Mouse (Mus musculus) cerebellum, adult 9-10 months (tissue): ENCODE data around the gene Ankrd2.
A peak's percentile ranks its signal among the peaks of the same experiment; 100 is the strongest.

Experiments used
- DNase-seq: peaks from one replicate; pipeline ENCODE4 v3.0.0; 2022

Ankrd2 gene

DNA sequence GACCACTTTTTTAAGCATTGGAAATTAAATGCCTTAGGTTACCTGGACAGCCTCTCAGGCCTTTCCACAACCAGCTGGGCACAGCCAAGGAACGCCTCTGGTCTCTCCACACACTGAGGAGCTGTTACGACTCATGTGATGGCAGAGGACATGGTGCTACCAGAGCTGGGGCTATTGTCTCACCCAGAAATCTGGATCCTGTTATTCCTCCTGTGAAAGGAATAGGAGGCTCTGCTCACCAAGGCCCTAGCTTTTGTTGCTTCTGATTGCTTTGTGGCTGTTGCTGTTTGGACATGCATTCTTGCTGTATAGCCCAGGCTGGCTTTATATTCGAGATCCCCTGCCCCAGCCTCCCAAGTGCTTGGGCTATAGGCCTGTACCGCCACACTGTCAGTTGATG is 19.5 kb upstream of the Ankrd2 start:
- no peak for DNase-seq

DNA sequence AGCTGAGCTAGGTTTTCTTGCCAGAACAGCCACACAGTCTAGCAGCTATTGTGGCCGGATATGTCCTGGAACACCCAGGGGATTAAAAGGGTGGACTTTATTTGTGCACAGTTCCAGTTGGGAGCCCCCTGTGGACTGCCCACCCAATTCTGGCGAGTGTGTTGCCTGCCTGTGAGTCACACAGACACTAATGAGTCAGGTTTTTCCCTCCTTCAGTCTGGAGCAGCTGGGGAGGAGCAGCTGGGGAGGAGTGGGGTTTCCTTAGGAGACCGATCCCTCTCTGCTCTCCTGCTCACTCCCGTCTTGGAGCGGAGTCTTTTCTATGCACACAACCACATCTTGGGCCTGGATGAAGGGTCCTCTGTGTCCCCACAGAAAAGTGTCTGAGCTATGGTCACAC is 19.0 kb upstream of the Ankrd2 start:
- DNase-seq = no peak

DNA sequence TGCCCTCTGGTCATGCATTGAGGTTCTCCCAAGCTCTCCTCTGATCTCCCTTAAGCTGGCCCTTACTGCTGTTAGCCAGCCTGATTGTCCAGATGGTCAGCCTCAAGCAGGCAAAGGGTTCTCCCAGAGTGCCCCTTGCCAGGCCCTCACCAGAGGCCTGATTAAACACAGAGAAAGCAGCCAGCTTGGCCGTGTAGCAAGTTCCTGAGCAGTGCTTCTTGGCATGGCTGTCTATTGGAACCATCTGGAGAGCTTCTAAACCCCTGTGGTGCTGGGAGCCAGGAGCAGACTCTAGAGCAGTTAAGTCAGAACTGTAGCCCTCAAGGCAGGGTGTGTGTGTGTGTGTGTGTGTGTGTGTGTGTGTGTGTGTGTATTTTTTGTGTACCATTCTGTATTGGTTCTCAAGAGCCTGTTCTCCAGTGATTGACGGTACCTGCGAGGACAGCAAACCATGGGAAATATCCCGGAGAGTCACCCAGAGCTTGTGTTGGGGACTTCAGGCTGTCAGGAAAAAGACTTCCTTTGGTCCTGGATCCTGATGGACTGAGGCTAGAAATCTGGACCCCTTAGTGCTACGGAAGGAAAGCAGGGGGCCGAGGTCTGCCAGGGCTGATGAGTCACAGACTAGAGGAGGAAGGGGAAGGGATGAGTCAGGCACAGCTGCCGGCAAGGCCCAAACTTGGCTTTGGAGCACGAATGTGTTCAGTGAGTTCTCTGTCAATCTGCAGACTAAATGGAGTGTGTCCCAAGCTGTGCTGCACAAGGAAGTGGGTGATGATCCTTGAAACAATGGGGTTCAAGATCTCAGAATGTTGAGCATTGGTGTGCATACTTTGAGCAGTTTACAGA is 18.2 kb upstream of the Ankrd2 start:
- peak; percentile 98 for DNase-seq

DNA sequence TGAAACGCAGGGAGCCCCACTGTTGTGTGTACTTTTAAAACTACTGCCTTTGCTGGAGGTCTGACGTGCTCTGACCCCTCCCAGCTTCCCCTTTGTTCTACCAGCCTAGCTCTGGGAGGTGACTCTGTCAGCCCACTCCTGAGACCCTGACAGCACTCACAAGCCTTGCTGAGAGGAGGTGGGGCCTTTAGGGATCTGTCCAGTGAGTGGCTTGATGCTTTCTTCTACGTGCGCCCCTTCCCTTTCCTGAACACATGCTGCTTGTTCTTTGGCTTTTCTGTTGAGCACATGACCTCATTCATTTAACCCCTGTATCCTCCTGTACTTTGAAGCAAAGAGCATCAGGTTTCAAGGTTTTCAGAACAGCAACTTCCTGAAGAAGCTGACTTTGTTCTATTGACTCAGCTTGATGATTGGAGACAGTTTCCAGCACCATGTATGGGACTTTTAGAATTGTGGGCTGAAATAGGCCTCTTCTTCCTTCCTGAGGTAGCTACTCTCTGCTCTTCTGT is 16.7 kb upstream of the Ankrd2 start:
- no peak for DNase-seq

DNA sequence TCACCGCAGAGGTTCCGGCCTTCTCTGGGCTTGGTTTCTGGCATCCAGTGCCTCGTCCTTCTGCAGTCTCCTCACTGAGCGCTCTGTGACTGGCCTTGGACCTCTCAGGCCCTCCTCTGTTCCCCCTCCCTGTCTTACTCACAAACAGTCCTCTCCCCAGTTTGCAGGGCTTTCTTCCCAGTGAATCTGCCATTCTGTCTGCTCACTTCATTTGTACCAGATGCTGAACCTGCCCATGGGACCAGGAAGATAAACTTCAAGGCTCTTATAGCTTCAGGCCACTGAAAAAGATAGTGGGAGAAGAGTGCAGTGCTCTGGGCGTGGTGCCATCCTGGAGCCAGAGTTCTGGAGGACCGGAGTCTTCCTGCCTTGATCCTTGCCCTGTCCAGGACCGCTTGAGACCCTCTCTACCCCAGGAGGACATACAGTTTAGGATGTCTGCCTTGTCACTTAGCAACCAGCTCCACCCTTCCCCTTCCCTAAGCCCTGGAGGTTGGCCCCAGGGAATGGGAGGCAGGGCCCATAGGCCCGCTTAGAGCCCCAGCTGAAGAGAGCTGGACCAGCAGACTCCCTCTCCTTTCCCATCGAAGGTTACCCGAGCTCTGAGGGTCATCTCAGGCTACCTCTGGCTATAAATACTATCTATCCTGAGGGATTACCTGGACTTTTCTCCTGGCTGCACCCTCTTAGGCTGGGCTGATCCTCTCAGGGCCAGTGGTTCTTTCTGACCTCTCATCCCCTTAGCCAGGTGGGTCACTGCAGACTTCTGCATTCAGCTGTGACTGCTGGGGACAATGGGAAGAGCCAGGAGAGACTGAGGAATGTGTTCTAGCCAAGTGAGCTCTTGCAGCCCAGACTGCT is 13.9 kb upstream of the Ankrd2 start:
- DNase-seq = no peak

DNA sequence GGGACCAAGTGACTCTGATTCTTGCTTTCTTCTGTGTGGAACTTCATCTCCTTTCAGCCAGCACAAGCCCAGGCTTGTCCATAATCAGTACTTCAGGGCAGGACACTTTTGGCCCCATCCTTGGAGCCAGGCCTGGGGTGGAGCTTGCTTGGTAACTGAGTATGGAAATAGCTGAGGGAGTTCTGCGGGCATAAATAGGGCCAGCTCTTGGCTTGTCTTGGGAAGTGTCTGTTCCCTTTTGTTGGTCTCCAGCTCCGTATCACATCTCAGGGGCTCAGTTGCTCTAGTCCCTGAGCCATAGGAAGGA is 13.3 kb upstream of the Ankrd2 start:
- DNase-seq = no peak

DNA sequence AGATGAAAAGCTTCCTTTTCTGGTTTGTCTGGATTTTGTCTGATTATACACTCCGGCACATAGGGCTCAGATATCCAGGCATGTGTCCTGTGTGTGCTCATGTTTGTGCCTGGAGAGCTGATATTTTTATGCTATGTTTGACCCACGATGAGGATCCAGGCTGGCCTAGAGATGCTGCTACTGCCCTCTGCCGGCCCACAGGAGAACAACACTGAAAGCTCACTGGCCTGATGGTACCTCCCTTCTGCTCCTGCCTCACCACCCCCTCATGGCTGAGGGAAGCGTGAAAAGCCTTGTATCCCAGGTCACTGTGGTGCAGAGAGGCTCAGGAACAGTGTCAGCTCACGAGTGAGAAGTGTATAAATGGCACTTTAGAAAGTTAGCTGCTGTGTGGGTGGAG is 9.6 kb upstream of the Ankrd2 start:
- peak; percentile 93 for DNase-seq

DNA sequence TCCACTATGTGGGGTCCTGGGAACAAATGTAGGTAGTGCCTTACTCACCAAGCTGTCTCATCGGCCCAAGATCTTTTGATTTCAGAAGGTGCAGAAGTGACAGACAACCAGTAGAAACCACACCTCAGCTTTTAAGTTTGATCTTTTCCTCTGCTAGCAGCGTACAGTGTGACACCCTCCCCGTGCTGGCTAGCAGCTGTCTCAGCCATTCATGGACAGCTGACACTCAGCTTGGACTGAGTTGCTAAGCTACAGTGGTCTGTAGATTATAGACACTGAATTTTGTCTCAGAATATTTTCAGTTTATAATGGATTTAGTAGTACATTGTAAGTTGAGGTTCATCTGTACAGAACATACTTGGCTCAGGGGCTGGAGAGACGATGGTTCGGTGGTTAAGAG is 4.7 kb upstream of the Ankrd2 start:
- DNase-seq = no peak

DNA sequence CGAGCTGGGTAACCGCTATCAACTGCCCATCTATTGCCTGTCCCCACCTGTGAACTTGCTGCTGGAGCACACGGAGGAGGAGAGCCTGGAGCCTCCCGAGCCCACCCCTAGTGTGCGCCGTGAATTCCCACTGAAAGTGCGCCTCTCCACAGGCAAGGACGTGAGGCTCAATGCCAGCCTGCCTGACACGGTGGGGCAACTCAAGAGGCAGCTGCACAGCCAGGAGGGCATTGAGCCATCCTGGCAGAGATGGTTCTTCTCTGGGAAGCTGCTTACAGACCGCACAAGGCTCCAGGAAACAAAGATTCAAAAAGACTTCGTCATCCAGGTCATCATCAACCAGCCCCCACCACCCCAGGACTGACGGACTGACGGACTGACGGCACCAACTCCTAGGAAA is 2.2 kb upstream of the Ankrd2 start:
- DNase-seq = no peak

DNA sequence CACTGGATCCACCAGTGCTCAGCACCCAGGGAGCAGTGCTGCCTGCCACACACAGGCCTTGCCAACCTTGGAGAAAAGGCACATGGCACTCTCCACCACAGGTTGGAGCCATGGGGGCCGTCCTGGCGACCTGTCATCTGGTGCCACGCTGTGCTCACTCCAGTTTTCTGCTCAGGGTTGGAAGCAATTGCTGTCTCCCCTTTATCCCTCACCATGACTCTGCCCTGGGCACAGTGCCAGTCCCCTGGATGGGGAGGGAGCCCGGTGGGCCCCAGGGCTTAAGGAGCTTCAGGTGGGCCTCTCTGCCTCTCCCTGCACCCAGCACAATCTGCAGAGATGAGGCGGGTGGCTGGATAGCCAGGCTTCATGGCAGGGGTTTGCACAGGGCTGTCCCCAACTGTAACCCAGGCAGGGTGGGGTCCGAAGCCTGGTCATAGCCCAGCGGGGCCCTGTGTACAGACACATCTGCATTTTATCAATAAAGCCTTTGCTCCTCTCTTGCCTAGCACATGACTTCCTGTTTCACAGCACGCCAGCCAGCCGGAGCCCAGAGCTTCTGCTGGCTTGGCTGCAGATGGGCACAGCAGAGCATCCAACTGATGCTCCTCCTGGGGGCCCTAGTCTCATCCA is 1.5 kb upstream of the Ankrd2 start:
- no peak for DNase-seq

DNA sequence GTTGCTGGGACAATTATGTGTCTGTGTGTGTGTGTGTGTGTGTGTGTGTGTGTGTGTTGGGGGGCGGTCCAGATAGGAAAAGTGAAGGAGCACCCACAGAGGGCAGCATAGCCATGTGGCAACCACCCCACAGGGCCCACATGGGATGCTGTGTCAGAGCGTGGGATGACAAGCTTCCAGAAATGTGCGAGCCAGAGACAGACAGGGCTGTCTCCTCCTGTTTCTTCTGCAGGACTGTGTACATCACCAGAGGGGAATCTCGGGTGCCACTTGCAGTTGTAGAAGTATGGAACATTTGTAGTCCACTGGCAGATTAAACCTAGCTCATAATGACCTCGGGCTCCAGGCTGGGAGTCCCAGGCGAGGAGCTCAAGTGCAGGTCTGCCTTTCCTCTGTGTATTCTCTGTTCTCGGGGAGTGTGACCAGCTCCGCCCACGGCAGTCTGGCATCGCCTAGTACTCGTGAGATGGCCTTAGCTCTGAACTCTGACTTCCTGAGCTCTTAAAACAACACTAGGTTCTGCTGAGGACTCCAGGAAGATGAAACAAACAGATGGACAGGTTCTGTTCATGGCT is 832 bp upstream of the Ankrd2 start:
- DNase-seq = no peak

DNA sequence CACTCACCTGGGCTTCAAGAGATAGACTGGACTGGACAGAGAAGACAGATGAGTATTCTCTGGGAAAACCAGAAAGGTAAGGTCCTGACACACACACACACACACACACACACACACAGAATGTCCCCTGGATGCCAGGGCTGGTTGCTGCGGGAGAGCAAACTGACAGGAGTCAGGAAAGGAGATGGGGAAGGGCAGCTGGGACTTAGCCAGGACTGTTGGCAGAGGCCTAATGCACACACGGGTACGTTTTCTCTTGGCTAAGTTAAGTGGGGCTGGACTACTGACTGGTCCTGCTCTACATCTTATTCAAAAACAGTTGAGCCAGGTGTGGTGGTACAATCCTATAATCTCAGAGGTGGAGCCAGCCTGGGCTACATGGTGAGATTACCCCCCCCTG is 557 bp downstream of the Ankrd2 start:
- no peak for DNase-seq

DNA sequence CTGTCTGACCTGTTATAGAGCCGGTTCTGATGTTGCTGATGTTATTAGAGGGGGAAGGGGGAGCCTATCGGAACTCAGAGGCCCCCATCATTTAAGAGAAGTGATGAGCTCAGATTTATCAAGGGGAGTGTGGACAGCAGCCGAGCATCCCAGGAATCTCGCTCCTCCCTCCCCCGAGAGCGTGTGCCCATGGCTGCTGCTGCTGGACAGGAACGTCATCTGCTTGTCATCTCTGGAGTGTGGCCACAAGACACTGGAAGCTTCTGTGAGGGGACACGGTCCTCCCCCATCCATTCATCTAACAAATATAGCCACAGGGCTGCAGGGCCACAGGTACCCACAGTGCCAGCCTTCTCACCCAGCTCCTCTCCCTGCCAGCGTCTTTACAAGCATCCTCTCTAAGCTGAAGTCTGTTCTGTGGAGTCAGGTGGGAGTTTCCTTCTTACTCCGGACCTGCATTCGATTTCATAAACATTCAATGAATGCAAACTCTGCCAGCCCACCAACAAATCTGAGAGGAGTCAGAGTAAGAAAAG is 1.4 kb downstream of the Ankrd2 start:
- DNase-seq = no peak

DNA sequence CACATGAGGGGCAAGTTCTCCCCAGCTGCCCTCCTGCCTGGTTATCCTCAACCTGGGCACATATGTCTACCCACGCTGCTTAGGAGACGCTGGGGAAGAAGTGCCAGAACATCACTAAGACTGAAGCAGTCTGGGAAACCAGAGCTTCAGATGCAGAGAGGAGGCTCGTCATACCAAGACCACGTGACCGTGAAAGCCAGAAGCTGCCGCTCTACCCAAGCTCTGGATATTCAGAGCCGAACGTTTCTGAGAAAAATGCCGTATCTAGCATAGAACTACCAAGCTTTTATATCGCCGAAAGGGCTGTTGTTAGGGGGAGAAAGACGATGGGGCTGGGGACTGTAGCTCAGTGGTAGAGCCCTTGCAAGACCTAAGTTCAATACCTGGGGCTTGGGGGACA is 2.5 kb downstream of the Ankrd2 start:
- DNase-seq = no peak

DNA sequence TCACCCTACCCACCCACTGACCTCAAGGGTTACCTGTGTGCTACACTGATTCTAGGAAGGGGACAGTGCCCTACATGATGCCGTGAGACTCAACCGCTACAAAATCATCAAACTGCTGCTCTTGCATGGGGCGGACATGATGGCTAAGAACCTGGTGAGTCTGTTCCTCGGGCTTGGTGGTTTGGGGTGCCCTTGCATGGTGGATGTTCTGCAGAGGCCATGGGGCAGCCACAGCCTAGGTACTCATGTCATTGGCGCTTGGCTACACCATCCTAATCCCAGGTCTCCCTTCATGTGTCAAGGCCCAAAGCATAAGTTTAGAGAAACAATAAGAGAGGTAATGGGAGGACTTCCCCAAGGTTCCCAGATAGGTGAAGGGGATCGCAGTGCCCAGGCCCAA is 8.2 kb downstream of the Ankrd2 start:
- no peak for DNase-seq

DNA sequence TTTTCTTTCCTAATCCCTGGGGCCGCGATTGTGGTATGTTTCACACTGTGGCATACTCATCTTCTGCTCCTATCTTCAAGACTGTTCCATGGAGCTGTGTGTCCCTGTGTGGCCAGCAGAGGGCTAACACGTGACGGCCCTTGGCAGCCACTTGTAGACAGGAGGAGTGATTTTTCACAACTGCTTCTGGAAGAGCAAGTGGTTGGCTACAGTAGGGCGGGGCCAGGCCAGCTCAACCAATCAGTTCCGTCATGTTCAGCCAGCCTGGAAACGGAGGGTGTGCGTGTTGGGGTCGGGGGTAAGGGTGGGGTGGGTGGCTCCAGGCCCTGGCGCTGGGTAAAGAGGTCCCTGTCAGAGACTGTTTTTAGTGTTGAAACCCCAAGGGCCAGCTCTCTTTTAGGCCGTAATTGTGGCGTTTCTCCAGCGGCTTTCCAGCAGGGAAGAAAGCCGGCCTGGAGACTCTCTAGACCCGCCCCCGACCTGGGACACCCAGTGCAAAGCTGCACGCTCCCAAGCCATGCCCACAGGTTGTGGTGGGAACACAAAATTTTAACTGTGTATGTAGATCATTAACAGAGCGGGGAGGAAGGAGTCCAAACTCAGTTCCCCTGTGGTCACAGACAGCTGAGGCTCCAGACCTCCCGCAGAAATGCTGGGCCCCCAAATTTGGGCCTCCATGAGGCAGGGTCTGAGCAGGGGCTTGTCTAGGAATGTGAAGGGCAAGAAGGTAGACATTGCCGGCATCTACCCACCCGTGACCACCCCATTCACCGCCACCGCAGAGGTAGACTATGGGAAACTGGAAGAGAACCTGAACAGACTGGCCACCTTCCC is 9.7 kb downstream of the Ankrd2 start, which contains the start of gene Hoga1:
Hoga1 (plus strand) TSS at position 342 of the 834 bp plus-strand sequence.
- peak; percentile 61 for DNase-seq

DNA sequence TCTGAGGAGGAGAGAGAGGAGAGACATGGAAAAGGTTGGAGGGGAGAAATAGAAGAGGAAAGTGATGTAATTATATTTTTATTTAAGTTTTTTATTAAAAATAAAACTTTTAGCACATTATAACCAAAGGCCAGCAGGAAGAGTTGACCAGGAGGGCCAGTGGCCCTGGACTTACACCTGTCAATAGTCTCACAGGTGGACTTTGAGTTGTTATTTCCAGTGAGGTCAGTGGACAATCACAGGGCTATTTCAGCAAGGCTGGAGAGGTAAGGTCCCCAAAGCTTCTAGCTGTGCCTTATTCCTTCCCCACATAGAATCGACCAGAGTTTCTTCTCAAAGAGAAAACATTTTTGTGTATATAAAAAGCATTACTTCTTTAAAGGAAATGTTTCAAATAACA is 14.5 kb downstream of the Ankrd2 start:
- no peak for DNase-seq

DNA sequence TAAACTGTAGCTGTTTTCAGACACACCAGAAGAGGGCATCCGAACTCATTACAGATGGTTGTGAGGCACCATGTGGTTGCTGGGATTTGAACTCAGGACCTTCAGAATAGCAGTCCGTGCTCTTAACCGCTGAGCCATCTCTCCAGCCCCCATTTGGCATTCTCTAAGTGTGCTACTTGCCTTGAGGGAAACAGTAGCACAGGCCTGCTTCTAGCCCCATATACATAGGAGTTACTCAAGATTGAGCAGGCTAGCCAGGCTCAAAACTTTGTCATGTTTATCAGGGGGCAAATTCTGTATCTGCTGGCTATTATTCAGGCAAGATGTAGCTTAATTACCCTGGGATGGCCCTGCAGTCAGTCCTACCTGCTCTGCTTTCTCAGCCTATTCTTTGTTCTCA is 15.6 kb downstream of the Ankrd2 start:
- no peak for DNase-seq

DNA sequence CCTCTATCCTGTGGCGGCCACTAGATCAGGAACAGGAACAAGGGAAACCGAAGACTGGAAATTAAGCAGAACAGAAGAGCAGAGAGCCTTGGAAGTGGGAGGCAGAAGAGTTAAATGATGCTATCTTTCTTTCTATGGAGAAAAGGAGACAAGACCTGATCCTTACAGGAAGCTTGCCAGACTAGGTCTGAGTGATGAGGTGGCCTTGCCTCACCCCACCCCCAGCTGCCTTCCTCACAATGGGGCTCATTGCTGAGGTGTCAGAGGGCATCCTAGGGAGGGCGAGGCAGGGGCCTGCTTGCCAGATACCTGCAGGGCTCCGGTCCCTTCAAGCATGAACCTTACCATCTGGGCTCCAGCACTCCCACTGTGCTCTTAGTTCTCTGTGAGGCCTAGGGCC is 16.1 kb downstream of the Ankrd2 start, which contains the start of gene 4933411K16Rik:
4933411K16Rik (plus strand) TSS at position 301 of the 400 bp plus-strand sequence.
- no peak for DNase-seq

DNA sequence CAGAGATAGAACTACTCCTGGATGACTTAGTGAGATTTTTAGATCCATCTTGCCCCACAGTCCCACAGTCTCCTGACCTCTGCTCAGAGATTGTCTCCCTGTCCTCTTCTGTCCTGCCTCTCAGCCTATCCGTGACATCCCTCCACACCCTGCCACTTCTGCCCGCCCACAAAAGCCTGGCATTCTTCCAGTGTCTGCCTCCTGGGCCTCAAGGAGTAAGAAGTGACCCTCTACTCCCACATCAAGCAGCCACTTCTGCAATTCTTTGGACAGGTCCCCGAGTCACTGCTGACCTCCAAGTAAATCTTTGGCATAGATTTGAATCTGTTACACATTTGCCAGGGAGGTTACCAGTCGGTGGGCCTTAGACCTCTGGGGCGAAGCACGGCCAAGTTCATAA is 18.5 kb downstream of the Ankrd2 start:
- no peak for DNase-seq

DNA sequence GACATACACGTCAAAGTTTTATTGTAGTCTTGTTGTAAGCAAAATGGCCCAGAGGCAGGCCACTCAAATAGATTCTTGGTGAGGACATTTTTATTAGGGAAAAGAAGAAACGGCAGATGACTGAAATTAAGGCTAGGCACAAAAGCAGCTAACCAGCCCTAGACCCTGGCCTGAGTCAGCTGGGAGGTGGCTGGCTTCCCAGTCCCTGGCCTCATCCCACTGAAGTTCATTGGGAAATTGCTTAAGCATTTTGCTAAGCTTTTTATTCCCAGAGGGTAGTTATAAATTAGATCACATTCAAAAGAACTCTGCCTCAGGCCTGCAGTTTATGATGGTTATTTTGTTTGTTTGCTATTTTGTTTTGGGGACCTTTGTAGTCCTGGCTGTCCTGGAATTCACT is 20.1 kb downstream of the Ankrd2 start:
- DNase-seq = no peak
